Mouse (Mus musculus) liver, embryonic 14.5 days (tissue): ENCODE measurements around the gene Cntnap2.

Experiments
- CTCF ChIP-seq: IDR thresholded peaks from 2 replicates; pipeline ENCODE4 v1.5.1; 2016; ENCODE audit warnings: antibody characterized with exemption, low read depth, control low read depth
- EP300 ChIP-seq: IDR thresholded peaks from 2 replicates; pipeline ENCODE4 v1.6.1; 2016; ENCODE audit warnings: antibody characterized with exemption, low read depth

DNA sequence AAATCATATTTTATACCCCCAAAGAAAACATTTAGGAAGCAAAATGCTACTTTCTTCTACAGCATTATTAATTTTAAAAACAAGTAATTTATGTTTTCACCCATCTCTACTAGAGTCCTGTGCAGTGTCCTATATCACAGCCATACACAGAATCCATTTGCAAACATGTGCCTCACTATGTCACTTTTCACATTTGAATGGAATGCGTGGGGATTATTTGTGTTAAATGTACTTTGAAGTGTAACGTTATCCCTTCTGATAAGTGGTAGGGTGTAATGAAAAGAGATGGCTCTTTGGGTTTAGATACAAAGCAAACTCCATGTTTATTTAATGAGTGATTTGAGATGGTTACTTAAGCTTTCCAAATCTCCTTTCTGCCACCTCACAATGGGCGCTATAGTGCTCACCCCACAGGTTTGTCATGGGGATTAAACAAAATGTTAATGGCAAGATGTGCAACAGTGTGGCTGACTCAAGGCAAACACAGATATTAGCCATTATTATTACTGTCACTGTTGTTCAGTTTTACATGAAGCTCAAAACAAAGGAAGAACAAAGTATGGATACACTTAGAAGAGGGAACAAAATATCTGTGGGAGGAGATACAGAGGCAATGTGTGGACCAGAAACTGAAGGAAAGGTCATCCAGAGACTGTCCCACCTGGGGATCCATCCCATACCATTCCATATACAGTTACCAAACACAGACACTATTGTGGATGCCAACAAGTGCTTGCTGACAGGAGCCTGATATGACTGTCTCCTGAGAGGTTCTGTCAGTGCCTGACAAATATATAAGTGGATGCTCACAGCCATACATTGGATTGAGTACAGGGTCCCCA, 886.2 kb downstream of the Cntnap2 start:
- TF ChIP-seq CTCF (no peak), EP300 (no peak)
